Mouse (Mus musculus): ENCODE measurements around the gene C530025M09Rik. TPM values are rescaled to one million over a fixed set of nuclear protein-coding genes. Genes with fewer than 3 reads are reported as not detected.

The C530025M09Rik gene
- not detected in 2 replicates for polyA plus RNA-seq (2014; fragmentation: Nextera tagmentation; extraction: Ambion mirVana)

DNA sequence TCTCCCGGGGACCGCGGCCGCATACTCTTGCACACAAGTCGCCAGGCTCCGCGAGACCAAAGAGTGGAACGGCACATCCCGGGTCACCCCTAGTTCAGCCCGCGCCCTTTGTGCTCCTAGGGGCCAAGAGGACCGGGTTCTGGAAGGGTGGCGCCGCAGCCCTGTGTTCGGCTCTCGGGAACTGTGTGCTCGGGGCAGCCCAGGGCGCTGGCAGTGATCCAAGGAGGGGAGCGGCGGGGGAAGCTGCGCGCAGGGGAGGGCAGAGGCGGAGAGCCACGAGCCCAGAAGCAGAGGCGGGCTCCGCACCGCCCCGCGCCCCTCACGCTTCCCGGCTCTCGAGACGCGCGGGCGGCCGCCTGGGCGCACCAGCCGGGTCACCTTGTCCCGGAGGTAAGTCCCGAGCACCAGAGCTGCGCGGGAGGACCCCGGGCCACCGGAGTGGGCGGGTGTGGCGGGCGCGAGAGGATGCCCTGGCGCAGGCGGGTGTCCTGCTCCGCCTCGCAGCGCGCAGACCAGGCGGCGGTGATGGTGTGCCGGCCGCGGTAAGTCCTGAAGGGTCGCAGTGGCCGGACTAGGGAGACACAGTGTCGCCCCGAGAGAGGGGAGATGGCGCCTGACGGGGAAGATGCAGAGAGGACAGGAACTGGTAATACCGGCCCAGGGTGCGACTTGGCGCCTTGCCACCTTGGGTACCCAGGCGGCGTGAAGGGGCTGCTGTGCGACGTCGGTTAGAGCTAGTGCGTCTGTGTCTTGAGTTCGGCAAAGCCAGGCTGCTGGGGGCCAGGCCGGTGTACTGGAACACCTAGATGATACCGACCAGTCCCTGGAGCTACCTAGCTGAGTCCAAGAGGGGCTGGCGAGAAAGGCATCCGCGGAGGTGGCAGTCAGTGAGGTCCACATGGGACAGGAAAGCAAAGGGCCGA lies at the start of gene C530025M09Rik:
Gene C530025M09Rik (minus strand): TSS at position 678 of the 923 bp plus-strand sequence.
- peak within 1 kb of the TSS; percentile 55 for H3K4me3 ChIP-seq (ENCODE audit: low read length)
- ATAC-seq (ENCODE audit: low FRiP score, low TSS enrichment): peak; percentile 86
- no peaks in the 10 kb centered on the region for H3K9me3 ChIP-seq (ENCODE audit: control insufficient read depth, low read length)
- WGBS: under 1% methylated on average over 72 of the region's 82 CpGs
- H3K27ac ChIP-seq (ENCODE audit: low read depth, low read length): no peak within 1 kb of the TSS
- peak within 1 kb of the TSS; percentile 96 for H3K4me2 ChIP-seq (replicated peaks; ENCODE audit: low read depth, low read length)
- H3K36me3 ChIP-seq (ENCODE audit: control insufficient read depth, insufficient read depth, low read length): no peaks in the 10 kb centered on the region
- H3K4me1 ChIP-seq (ENCODE audit: control insufficient read depth, insufficient read depth, low read length): peaks cover 9% of the 10 kb centered on the region; the same call in 1 of the 2 replicates
- peaks cover 44% of the 10 kb centered on the region for H3K27me3 ChIP-seq (ENCODE audit: control insufficient read depth, insufficient read depth, low read length)
- peak within 1 kb of the TSS; percentile 45 for H3K9ac ChIP-seq (ENCODE audit: low read depth, low read length)

DNA sequence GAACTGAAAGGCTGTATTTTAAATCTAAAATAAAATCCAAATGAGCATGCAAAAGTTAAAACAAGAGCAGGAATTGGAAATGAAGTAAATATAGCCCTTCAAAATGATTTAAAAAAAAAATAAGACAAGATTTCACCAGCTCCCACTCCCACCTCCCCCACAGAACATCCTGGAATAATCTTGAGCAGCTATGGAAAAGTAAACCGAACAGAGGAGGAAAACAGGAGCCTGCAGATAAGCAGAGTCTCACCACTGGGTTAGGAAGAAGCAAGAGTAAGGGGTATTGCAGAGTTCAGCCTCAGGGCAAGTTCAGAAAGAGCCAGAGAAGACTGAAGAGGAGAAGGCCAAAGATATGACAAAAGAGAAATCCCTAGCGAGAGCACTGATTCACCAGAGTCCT lies 46.9 kb upstream of the C530025M09Rik start:
- no peak for ATAC-seq (ENCODE audit: low FRiP score, low TSS enrichment)
- Histone ChIP-seq H3K9ac (ENCODE audit: low read depth, low read length) (no peak overlapping the region), H3K36me3 (ENCODE audit: control insufficient read depth, insufficient read depth, low read length) (no peaks in the 10 kb centered on the region), H3K4me1 (ENCODE audit: control insufficient read depth, insufficient read depth, low read length) (no peaks in the 10 kb centered on the region), H3K27ac (ENCODE audit: low read depth, low read length) (no peak overlapping the region), H3K27me3 (ENCODE audit: control insufficient read depth, insufficient read depth, low read length) (no peaks in the 10 kb centered on the region), H3K9me3 (ENCODE audit: control insufficient read depth, low read length) (no peaks in the 10 kb centered on the region), H3K4me2 (replicated peaks; ENCODE audit: low read depth, low read length) (no peak overlapping the region), H3K4me3 (ENCODE audit: low read length) (no peak overlapping the region)
- 68% methylated on average over 2 of the region's 2 CpGs for WGBS

DNA sequence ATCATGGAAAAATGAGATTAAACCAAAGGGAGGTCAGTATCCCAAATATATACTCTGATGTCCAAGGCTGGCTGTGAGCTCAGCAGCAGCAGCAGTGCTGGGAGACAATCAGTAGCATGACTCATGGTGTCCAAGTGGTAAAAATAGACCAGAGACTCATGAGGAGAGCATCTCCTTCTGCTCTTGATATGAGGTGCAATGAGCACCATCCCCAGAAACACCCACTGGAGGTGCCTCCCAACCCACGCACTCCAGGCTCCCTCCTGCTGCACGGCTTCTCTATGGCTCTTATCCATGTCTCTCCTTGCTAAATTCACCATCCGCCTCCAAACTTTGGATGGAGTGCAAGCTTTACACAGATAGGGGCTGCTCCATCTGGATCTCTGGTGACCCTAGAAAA lies 42.3 kb upstream of the C530025M09Rik start:
- 95% methylated on average over 3 of the region's 3 CpGs for WGBS
- Histone ChIP-seq H3K4me1 (ENCODE audit: control insufficient read depth, insufficient read depth, low read length) (no peaks in the 10 kb centered on the region), H3K9ac (ENCODE audit: low read depth, low read length) (no peak overlapping the region), H3K27me3 (ENCODE audit: control insufficient read depth, insufficient read depth, low read length) (no peaks in the 10 kb centered on the region), H3K9me3 (ENCODE audit: control insufficient read depth, low read length) (no peaks in the 10 kb centered on the region), H3K4me3 (ENCODE audit: low read length) (no peak overlapping the region), H3K27ac (ENCODE audit: low read depth, low read length) (no peak overlapping the region), H3K4me2 (replicated peaks; ENCODE audit: low read depth, low read length) (no peak overlapping the region), H3K36me3 (ENCODE audit: control insufficient read depth, insufficient read depth, low read length) (no peaks in the 10 kb centered on the region)
- ATAC-seq (ENCODE audit: low FRiP score, low TSS enrichment): no peak

DNA sequence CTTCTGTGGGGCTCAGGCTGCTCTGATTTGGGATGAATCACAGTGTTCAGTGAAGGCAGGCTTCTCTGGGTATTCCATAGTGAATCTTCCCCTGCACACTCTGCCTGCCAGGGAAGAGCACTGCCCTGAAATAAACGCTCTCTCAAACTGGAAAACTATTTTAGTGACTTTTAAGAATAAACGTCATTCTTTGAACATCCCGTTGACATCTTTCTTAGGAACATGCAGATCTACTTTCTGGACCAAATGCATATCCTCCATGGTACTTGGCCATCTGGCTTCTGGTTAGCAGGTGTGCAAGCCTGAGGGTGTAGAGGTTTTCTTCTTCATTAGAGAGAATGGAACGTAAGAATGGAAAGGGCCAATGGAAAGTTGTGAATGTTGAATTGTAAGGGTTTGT lies 41.5 kb upstream of the C530025M09Rik start:
- Histone ChIP-seq H3K36me3 (ENCODE audit: control insufficient read depth, insufficient read depth, low read length) (no peaks in the 10 kb centered on the region), H3K4me3 (ENCODE audit: low read length) (no peak overlapping the region), H3K9me3 (ENCODE audit: control insufficient read depth, low read length) (no peaks in the 10 kb centered on the region), H3K9ac (ENCODE audit: low read depth, low read length) (no peak overlapping the region), H3K27ac (ENCODE audit: low read depth, low read length) (no peak overlapping the region), H3K27me3 (ENCODE audit: control insufficient read depth, insufficient read depth, low read length) (no peaks in the 10 kb centered on the region), H3K4me1 (ENCODE audit: control insufficient read depth, insufficient read depth, low read length) (no peaks in the 10 kb centered on the region), H3K4me2 (replicated peaks; ENCODE audit: low read depth, low read length) (no peak overlapping the region)
- ATAC-seq (ENCODE audit: low FRiP score, low TSS enrichment): no peak
- WGBS: 86% methylated on average over 4 of the region's 4 CpGs

DNA sequence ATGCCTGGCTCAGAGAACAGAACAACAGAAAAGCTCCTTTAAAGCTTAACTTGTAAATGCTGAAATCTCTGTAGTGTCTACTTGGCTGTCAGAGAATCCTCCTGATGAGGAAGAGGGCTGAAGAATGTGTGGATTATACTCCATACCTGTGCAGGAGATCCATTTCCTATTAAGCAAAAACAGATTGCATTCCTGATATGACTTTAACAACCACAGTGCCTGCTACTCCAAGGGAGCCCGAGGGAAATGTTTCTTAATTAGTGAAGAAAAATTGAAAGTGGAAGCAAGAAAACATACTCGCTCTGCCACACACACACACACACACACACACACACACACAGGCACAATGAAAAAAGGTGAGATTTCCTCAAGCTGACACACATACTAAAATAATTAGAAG lies 39.5 kb upstream of the C530025M09Rik start:
- Histone ChIP-seq H3K27ac (ENCODE audit: low read depth, low read length) (no peak overlapping the region), H3K36me3 (ENCODE audit: control insufficient read depth, insufficient read depth, low read length) (no peaks in the 10 kb centered on the region), H3K4me3 (ENCODE audit: low read length) (no peak overlapping the region), H3K4me1 (ENCODE audit: control insufficient read depth, insufficient read depth, low read length) (no peaks in the 10 kb centered on the region), H3K9me3 (ENCODE audit: control insufficient read depth, low read length) (no peaks in the 10 kb centered on the region), H3K27me3 (ENCODE audit: control insufficient read depth, insufficient read depth, low read length) (no peaks in the 10 kb centered on the region), H3K9ac (ENCODE audit: low read depth, low read length) (no peak overlapping the region), H3K4me2 (replicated peaks; ENCODE audit: low read depth, low read length) (no peak overlapping the region)
- no peak for ATAC-seq (ENCODE audit: low FRiP score, low TSS enrichment)
- 84% methylated on average over 2 of the region's 2 CpGs for whole genome bisulfite sequencing

DNA sequence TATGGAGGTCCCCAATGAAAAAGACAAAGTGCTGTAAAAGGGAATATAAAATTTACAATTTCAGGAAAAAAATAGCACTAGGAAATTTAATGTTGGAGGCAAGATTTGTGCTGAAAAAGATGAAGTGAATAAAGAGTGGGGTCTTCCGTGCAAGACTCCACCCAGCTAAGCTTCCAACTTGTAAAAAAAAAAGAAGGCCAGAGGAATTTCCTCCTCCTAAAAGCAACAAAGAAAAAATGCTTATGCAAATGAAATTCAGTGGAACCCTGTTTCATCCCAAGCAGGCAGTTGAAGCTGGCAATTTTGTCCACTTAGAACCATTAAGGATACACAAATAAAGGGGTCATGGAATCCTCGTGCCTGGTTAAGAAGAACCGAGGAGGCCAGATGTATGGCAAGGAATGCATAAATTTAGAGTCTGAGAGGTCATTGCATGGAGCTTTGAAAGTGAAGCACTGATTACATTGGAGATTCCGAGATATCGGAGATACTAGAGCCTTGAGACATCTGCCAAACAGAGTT lies 35.0 kb upstream of the C530025M09Rik start:
- WGBS: 80% methylated on average over 5 of the region's 5 CpGs
- no peak for ATAC-seq (ENCODE audit: low FRiP score, low TSS enrichment)
- H3K36me3 ChIP-seq (ENCODE audit: control insufficient read depth, insufficient read depth, low read length): no peaks in the 10 kb centered on the region

DNA sequence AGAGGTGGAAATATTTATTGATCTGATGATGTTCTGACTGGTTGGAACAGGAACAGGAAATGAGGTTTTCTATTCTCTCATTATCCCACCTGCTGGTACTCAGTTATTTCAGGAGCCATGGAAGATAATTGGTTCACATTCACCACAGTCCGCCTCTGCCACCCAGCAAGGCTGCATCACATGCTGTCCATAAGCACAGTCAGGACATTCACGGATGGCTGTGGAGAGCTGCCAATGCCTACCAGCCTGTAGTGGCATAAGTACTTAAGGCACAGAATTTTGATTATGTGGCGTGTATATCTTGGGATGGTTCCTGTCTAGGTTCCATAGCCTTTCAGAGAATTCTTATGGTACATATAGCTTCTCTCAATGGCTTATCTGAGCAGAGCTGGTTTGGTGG lies 30.0 kb upstream of the C530025M09Rik start:
- H3K4me2 ChIP-seq (replicated peaks; ENCODE audit: low read depth, low read length): no peak overlapping the region
- H3K4me3 ChIP-seq (ENCODE audit: low read length): no peak overlapping the region
- no peaks in the 10 kb centered on the region for H3K27me3 ChIP-seq (ENCODE audit: control insufficient read depth, insufficient read depth, low read length)
- H3K9ac ChIP-seq (ENCODE audit: low read depth, low read length): no peak overlapping the region
- WGBS: 95% methylated on average over 3 of the region's 3 CpGs
- no peak overlapping the region for H3K27ac ChIP-seq (ENCODE audit: low read depth, low read length)
- H3K36me3 ChIP-seq (ENCODE audit: control insufficient read depth, insufficient read depth, low read length): no peaks in the 10 kb centered on the region
- no peak for ATAC-seq (ENCODE audit: low FRiP score, low TSS enrichment)
- H3K9me3 ChIP-seq (ENCODE audit: control insufficient read depth, low read length): no peaks in the 10 kb centered on the region
- no peaks in the 10 kb centered on the region for H3K4me1 ChIP-seq (ENCODE audit: control insufficient read depth, insufficient read depth, low read length)

More for the DNA sequence above, 35.0 kb upstream of the C530025M09Rik start:
- H3K4me3 ChIP-seq (ENCODE audit: low read length): no peak overlapping the region
- H3K27ac ChIP-seq (ENCODE audit: low read depth, low read length): no peak overlapping the region
- no peaks in the 10 kb centered on the region for H3K9me3 ChIP-seq (ENCODE audit: control insufficient read depth, low read length)
- no peak overlapping the region for H3K9ac ChIP-seq (ENCODE audit: low read depth, low read length)
- no peaks in the 10 kb centered on the region for H3K4me1 ChIP-seq (ENCODE audit: control insufficient read depth, insufficient read depth, low read length)
- H3K27me3 ChIP-seq (ENCODE audit: control insufficient read depth, insufficient read depth, low read length): no peaks in the 10 kb centered on the region
- H3K4me2 ChIP-seq (replicated peaks; ENCODE audit: low read depth, low read length): no peak overlapping the region

DNA sequence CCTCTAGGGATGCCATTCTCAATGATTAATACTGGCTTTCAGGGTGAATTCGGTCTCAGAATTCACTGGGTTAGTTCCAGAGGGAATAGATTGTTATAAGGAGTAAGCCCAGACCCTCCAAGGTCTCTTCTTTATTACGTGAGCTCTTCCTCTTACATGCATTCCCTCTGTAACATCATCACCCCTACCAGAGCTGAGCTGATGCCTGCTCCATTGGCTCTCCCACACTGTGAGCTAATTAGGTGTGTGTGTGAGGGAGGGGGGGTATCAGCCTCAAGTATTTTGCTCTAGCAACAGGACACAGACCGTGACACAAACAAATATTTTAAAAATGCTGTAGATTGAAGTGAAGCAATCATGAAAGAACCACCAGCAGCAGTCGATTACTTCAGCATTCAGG lies 17.8 kb upstream of the C530025M09Rik start:
- Histone ChIP-seq H3K4me3 (ENCODE audit: low read length) (no peak overlapping the region), H3K9me3 (ENCODE audit: control insufficient read depth, low read length) (no peaks in the 10 kb centered on the region), H3K4me2 (replicated peaks; ENCODE audit: low read depth, low read length) (no peak overlapping the region), H3K9ac (ENCODE audit: low read depth, low read length) (no peak overlapping the region), H3K27ac (ENCODE audit: low read depth, low read length) (no peak overlapping the region), H3K4me1 (ENCODE audit: control insufficient read depth, insufficient read depth, low read length) (no peaks in the 10 kb centered on the region), H3K27me3 (ENCODE audit: control insufficient read depth, insufficient read depth, low read length) (no peaks in the 10 kb centered on the region), H3K36me3 (ENCODE audit: control insufficient read depth, insufficient read depth, low read length) (no peaks in the 10 kb centered on the region)
- WGBS: 64% methylated on average over 4 of the region's 4 CpGs
- ATAC-seq (ENCODE audit: low FRiP score, low TSS enrichment): no peak

DNA sequence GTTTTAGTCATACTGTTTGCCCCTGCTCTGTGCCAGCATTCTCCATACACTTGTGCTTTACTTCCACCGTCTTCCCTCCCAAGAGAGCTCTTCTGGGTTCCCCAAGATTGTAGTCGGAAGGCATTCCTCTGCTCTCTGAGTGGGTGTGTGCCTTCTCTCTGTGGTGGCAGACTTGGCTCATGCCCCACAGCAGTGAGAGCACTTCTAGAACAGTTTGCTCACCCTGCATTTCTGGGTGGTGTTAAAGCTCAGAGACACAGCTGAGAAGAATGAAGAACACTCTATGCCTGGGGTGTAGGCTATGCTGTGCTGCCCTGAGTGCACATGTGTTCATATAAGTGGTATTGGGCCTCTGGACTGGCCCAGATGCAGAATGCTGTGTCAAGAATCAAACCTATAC lies 13.6 kb upstream of the C530025M09Rik start:
- no peak overlapping the region for H3K4me3 ChIP-seq (ENCODE audit: low read length)
- no peaks in the 10 kb centered on the region for H3K4me1 ChIP-seq (ENCODE audit: control insufficient read depth, insufficient read depth, low read length)
- no peak for ATAC-seq (ENCODE audit: low FRiP score, low TSS enrichment)
- no peak overlapping the region for H3K27ac ChIP-seq (ENCODE audit: low read depth, low read length)
- H3K9ac ChIP-seq (ENCODE audit: low read depth, low read length): no peak overlapping the region
- no peaks in the 10 kb centered on the region for H3K9me3 ChIP-seq (ENCODE audit: control insufficient read depth, low read length)
- no peak overlapping the region for H3K4me2 ChIP-seq (replicated peaks; ENCODE audit: low read depth, low read length)
- 84% methylated on average over 2 of the region's 2 CpGs for WGBS
- no peaks in the 10 kb centered on the region for H3K27me3 ChIP-seq (ENCODE audit: control insufficient read depth, insufficient read depth, low read length)
- no peaks in the 10 kb centered on the region for H3K36me3 ChIP-seq (ENCODE audit: control insufficient read depth, insufficient read depth, low read length)
